Mouse (Mus musculus): Measurements from ENCODE around the gene Il9. TPM values are rescaled to one million over a fixed set of nuclear protein-coding genes. Genes with fewer than 3 reads are reported as not detected.

Il9 gene
- polyA plus RNA-seq (2015; fragmentation: Nextera tagmentation; extraction: Ambion mirVana): not detected in 2 replicates

DNA sequence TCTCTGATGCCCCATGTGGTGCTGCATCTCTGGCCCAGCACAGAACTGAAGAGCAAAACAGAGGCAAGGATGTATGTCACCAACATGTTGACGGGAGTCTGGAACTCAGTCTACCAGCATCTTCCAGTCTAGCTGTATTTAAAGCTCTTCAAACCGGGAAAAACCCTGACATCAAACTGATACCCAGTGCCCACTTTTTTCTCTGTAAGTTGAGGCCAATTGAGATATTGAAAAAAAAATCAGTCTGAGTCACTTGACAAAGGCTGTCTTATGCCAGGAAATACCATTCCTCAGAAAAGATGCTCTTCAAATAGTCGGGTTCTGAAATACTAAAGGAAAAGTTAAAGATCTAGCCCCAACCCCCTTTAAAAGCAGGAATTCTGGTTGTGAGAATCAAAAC lies at the start of gene Il9:
TSS of gene Il9 (minus strand) at position 101 of the 400 bp plus-strand sequence.
- Histone ChIP-seq H3K4me1 (replicated peaks; ENCODE audit: control insufficient read depth, insufficient read depth, low read length) (peaks cover 8% of the 10 kb centered on the region), H3K9me3 (ENCODE audit: control insufficient read depth, low read length) (no peaks in the 10 kb centered on the region), H3K27ac (ENCODE audit: low read length) (no peak within 1 kb of the TSS), H3K4me2 (ENCODE audit: low read length) (no peak within 1 kb of the TSS), H3K9ac (replicated peaks; ENCODE audit: low read depth, low read length) (no peak within 1 kb of the TSS), H3K36me3 (ENCODE audit: control insufficient read depth, insufficient read depth) (no peaks in the 10 kb centered on the region), H3K27me3 (replicated peaks; ENCODE audit: control insufficient read depth, insufficient read depth, low read length) (no peaks in the 10 kb centered on the region), H3K4me3 (replicated peaks; ENCODE audit: low read length) (no peak within 1 kb of the TSS)
- no peak for ATAC-seq
- 83% methylated on average over 3 of the region's 3 CpGs for WGBS

DNA sequence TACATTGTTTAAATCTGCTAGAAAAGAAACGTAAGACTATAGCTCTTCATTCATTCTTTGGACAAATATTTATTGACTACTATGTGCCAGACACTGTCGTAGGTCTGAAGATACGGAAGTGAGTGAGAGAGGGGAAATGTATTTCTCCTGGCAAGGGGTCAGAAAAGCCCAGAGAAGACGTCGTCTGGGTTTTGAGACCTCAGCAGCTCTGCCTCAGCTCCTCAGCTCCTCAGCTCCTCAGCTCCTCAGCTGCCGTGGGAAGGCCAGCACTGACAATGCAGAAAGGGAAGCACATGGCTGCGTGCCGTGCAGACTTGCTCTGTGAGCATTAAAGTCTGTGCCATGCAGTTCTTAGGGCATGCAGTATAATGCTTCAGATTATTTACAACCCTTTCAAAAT lies 47.6 kb upstream of the Il9 start:
- Histone ChIP-seq H3K27me3 (replicated peaks; ENCODE audit: control insufficient read depth, insufficient read depth, low read length) (no peaks in the 10 kb centered on the region), H3K4me1 (replicated peaks; ENCODE audit: control insufficient read depth, insufficient read depth, low read length) (no peaks in the 10 kb centered on the region), H3K4me3 (replicated peaks; ENCODE audit: low read length) (no peak overlapping the region), H3K36me3 (ENCODE audit: control insufficient read depth, insufficient read depth) (no peaks in the 10 kb centered on the region), H3K27ac (ENCODE audit: low read length) (no peak overlapping the region), H3K9me3 (ENCODE audit: control insufficient read depth, low read length) (peaks cover 2% of the 10 kb centered on the region; the same call in 1 of the 2 replicates), H3K4me2 (ENCODE audit: low read length) (no peak overlapping the region), H3K9ac (replicated peaks; ENCODE audit: low read depth, low read length) (no peak overlapping the region)
- WGBS: 57% methylated on average over 8 of the region's 8 CpGs
- ATAC-seq: no peak

DNA sequence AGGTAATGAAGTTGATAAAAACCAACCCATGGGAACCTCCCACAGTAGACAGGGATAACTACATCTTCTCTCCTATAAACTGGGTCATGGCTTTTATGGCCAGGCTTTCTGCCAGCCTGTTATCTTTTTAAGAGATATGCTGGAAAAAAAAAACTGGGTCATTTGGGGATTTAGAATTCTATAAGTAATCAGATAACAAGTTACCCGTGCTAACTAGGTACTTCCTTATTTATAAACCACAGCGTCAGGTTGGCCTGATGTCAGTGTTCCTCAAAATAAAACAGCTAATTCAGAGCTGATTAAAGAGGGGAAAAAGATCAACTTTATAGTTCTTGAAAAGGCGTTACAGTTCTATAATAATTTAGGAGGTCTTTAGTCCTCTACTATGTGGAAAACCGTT lies 47.0 kb upstream of the Il9 start:
- Histone ChIP-seq H3K4me3 (replicated peaks; ENCODE audit: low read length) (no peak overlapping the region), H3K27me3 (replicated peaks; ENCODE audit: control insufficient read depth, insufficient read depth, low read length) (no peaks in the 10 kb centered on the region), H3K36me3 (ENCODE audit: control insufficient read depth, insufficient read depth) (no peaks in the 10 kb centered on the region), H3K4me2 (ENCODE audit: low read length) (no peak overlapping the region), H3K4me1 (replicated peaks; ENCODE audit: control insufficient read depth, insufficient read depth, low read length) (no peaks in the 10 kb centered on the region), H3K9me3 (ENCODE audit: control insufficient read depth, low read length) (peaks cover 2% of the 10 kb centered on the region; the same call in 1 of the 2 replicates), H3K27ac (ENCODE audit: low read length) (no peak overlapping the region), H3K9ac (replicated peaks; ENCODE audit: low read depth, low read length) (no peak overlapping the region)
- WGBS: 77% methylated on average over 4 of the region's 4 CpGs
- ATAC-seq: no peak

DNA sequence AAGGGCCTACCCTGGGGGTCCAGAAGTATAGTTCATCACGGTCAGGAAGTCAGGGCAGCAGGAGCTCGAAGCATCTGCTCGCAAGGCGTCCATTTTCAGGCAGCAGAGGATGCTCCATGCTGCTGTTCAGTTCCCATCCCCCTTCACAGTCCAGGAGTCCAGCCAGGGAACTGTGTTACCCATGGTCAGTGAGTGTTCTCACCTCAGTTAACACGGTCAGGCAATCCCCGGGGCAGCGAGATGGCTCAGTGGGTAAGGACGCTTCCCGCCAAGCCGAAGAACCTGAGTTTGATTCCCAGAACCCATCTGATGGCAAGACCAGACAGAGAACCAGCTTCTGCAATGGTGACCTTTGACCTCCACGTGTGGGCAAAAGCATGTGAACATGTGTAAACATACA lies 46.2 kb upstream of the Il9 start:
- Histone ChIP-seq H3K9me3 (ENCODE audit: control insufficient read depth, low read length) (no peaks in the 10 kb centered on the region), H3K27ac (ENCODE audit: low read length) (no peak overlapping the region), H3K4me3 (replicated peaks; ENCODE audit: low read length) (no peak overlapping the region), H3K4me1 (replicated peaks; ENCODE audit: control insufficient read depth, insufficient read depth, low read length) (no peaks in the 10 kb centered on the region), H3K9ac (replicated peaks; ENCODE audit: low read depth, low read length) (no peak overlapping the region), H3K36me3 (ENCODE audit: control insufficient read depth, insufficient read depth) (no peaks in the 10 kb centered on the region), H3K27me3 (replicated peaks; ENCODE audit: control insufficient read depth, insufficient read depth, low read length) (no peaks in the 10 kb centered on the region), H3K4me2 (ENCODE audit: low read length) (no peak overlapping the region)
- WGBS: 89% methylated on average over 11 of the region's 11 CpGs
- ATAC-seq: no peak

DNA sequence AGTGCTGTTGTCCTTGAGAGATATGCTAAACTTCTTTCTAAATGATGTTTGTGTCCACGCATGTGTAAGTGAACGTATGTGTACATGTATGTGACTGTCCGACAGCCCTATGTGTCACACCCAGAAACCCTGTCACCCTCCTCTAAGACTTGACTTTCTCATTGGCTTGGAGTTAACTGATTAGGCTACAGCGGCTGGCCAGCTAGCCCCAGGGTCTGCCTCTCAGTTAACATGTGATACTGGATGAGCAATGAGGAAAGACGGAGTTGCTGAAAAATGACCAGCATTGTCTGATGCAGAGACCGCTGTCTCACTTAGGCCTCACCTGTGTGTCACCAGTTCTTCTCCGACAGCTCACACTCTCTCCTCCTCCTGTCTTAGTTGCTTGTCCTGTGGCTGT lies 45.8 kb upstream of the Il9 start:
- H3K4me3 ChIP-seq (replicated peaks; ENCODE audit: low read length): no peak overlapping the region
- ATAC-seq: no peak
- no peak overlapping the region for H3K9ac ChIP-seq (replicated peaks; ENCODE audit: low read depth, low read length)
- no peaks in the 10 kb centered on the region for H3K27me3 ChIP-seq (replicated peaks; ENCODE audit: control insufficient read depth, insufficient read depth, low read length)
- H3K4me2 ChIP-seq (ENCODE audit: low read length): no peak overlapping the region
- H3K4me1 ChIP-seq (replicated peaks; ENCODE audit: control insufficient read depth, insufficient read depth, low read length): 0 out of 2 replicates have a peak, but pooled peaks cover under 1% of the 10 kb centered on the region
- H3K9me3 ChIP-seq (ENCODE audit: control insufficient read depth, low read length): no peaks in the 10 kb centered on the region
- no peaks in the 10 kb centered on the region for H3K36me3 ChIP-seq (ENCODE audit: control insufficient read depth, insufficient read depth)
- no peak overlapping the region for H3K27ac ChIP-seq (ENCODE audit: low read length)
- WGBS: 91% methylated on average over 7 of the region's 7 CpGs

DNA sequence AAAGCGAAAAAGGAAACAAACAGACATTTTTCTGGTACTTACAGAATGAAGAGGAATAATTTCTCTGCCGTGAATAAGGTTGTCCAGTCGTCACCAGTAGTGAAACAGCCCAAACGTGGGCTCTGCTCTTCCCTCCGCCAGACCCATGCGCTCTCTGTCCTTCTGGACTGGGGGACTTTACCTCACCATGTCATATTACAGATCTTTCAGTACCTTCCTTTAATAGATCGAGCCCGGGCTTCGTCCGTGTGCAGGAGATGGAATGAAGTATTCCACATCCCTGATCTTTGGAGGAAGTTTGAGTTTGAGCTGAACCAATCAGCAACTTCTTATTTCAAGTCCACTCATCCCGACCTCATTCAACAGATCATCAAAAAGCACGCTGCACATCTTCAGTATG lies 44.8 kb upstream of the Il9 start:
- Histone ChIP-seq H3K27me3 (replicated peaks; ENCODE audit: control insufficient read depth, insufficient read depth, low read length) (no peaks in the 10 kb centered on the region), H3K9ac (replicated peaks; ENCODE audit: low read depth, low read length) (no peak overlapping the region), H3K4me2 (ENCODE audit: low read length) (no peak overlapping the region), H3K36me3 (ENCODE audit: control insufficient read depth, insufficient read depth) (no peaks in the 10 kb centered on the region), H3K9me3 (ENCODE audit: control insufficient read depth, low read length) (no peaks in the 10 kb centered on the region), H3K27ac (ENCODE audit: low read length) (no peak overlapping the region), H3K4me1 (replicated peaks; ENCODE audit: control insufficient read depth, insufficient read depth, low read length) (0 out of 2 replicates have a peak, but pooled peaks cover 3% of the 10 kb centered on the region), H3K4me3 (replicated peaks; ENCODE audit: low read length) (no peak overlapping the region)
- WGBS: 86% methylated on average over 12 of the region's 12 CpGs
- ATAC-seq: no peak

DNA sequence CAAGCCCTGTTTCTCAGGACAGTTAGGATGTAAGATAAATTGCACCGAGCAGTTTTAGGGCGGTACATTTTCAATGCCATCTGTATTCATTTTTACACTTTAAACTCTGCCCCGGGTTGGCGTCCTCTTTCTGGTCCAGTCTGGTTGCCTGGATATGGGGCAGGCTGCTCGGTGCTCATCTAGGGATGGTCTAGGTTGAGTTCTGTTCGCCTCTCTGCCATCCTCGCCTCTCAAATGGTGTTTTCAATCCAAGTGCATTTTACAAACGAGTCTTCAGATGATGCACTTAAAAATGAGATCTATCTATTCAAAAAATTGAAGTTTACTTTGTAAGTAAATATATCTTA lies 40.7 kb upstream of the Il9 start:
- Histone ChIP-seq H3K36me3 (ENCODE audit: control insufficient read depth, insufficient read depth) (no peaks in the 10 kb centered on the region), H3K27ac (ENCODE audit: low read length) (no peak overlapping the region), H3K9ac (replicated peaks; ENCODE audit: low read depth, low read length) (peak overlapping the region; percentile 70), H3K9me3 (ENCODE audit: control insufficient read depth, low read length) (no peaks in the 10 kb centered on the region), H3K4me3 (replicated peaks; ENCODE audit: low read length) (peak overlapping the region; percentile 73), H3K27me3 (replicated peaks; ENCODE audit: control insufficient read depth, insufficient read depth, low read length) (no peaks in the 10 kb centered on the region), H3K4me1 (replicated peaks; ENCODE audit: control insufficient read depth, insufficient read depth, low read length) (0 out of 2 replicates have a peak, but pooled peaks cover 3% of the 10 kb centered on the region), H3K4me2 (ENCODE audit: low read length) (peak overlapping the region; percentile 90)
- peak; percentile 8; the same call in 1 of the 2 replicates for ATAC-seq
- WGBS: 6% methylated on average over 8 of the region's 8 CpGs

DNA sequence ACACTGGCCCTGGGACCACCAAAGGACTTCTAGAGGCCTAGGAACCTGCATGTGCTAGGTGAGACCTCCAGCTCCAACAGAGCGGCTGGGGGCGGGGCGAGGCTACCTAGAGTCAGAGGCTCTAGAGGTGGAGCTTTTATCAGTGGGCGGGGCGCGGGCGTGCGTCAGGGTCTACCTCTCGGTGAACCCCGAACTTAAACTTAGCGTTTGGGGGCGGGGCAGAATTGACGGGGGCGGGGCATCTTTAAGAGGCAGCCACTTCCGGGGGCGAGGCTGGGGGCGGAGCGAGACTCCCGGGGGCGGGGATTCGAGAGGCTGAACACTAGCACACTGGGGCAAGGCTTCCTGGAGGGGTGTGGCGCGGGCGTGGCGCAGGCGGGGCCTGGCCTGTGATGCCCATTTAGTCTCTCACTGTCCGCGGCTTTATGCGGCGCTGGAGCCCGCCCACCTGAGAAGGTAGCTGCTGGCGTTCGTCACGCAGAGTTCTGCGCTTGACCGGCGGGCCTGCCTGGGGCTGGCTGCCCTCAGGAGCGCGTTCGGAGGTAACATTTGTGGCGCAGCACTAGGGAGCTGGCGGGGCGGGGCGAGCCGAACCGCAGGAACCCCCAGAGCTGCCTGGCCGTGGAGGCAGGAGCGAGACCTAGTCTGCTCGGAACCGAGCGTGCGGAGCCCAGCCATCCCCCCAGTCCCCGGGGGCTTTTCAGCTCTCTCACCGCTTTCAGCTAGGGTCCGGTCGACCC lies 40.2 kb upstream of the Il9 start, which contains the start of gene Fbxl21:
TSS of gene Fbxl21 (plus strand) at position 392 of the 740 bp plus-strand sequence.
- Histone ChIP-seq H3K9ac (replicated peaks; ENCODE audit: low read depth, low read length) (peak within 1 kb of the TSS; percentile 70), H3K36me3 (ENCODE audit: control insufficient read depth, insufficient read depth) (no peaks in the 10 kb centered on the region), H3K9me3 (ENCODE audit: control insufficient read depth, low read length) (no peaks in the 10 kb centered on the region), H3K27ac (ENCODE audit: low read length) (no peak within 1 kb of the TSS), H3K27me3 (replicated peaks; ENCODE audit: control insufficient read depth, insufficient read depth, low read length) (no peaks in the 10 kb centered on the region), H3K4me2 (ENCODE audit: low read length) (peak within 1 kb of the TSS; percentile 90), H3K4me1 (replicated peaks; ENCODE audit: control insufficient read depth, insufficient read depth, low read length) (0 out of 2 replicates have a peak, but pooled peaks cover 3% of the 10 kb centered on the region), H3K4me3 (replicated peaks; ENCODE audit: low read length) (peak within 1 kb of the TSS; percentile 73)
- under 1% methylated on average over 56 of the region's 56 CpGs for WGBS
- ATAC-seq: peak; percentile 99

DNA sequence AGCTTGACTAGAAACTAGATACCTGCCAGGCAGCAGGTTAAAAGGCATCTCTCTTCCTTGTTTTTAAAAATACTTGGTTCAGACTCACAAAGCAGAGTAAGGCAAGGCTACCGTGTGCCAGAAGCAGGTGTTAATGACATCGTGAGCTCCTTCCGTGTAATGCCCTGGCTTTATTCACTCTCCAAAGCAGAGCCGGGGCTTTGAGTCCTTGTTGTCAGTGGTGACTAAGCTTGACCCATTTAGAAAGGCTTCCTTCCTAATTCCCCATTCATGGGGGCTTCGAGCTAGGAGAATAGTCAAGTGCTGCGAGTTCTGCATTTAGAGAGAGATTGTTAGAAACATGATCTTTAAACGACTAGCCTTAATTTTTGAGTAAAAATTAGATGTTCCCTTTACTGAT lies 34.8 kb upstream of the Il9 start:
- 5% methylated on average over 7 of the region's 7 CpGs for WGBS
- no peak overlapping the region for H3K4me3 ChIP-seq (replicated peaks; ENCODE audit: low read length)
- no peaks in the 10 kb centered on the region for H3K27me3 ChIP-seq (replicated peaks; ENCODE audit: control insufficient read depth, insufficient read depth, low read length)
- H3K4me1 ChIP-seq (replicated peaks; ENCODE audit: control insufficient read depth, insufficient read depth, low read length): no peaks in the 10 kb centered on the region
- H3K27ac ChIP-seq (ENCODE audit: low read length): no peak overlapping the region
- H3K9me3 ChIP-seq (ENCODE audit: control insufficient read depth, low read length): no peaks in the 10 kb centered on the region
- no peak for ATAC-seq
- H3K9ac ChIP-seq (replicated peaks; ENCODE audit: low read depth, low read length): no peak overlapping the region
- H3K4me2 ChIP-seq (ENCODE audit: low read length): no peak overlapping the region
- no peaks in the 10 kb centered on the region for H3K36me3 ChIP-seq (ENCODE audit: control insufficient read depth, insufficient read depth)

Data from forebrain, embryonic 16.5 days (tissue).